Mouse (Mus musculus) layer of hippocampus, adult 18-20 months (tissue): Measurements from ENCODE around the gene Gpr157. TPM values are rescaled to one million over a fixed set of nuclear protein-coding genes. Genes with fewer than 3 reads are reported as not detected.
A peak's percentile ranks its signal among the peaks of the same experiment; 100 is the strongest.

Experiments
- DNase-seq, 2 experiments: peaks; one replicate each; pipeline ENCODE4 v3.0.0; 2022; ENCODE audit warnings: low spot score in 2 of 2
- total RNA-seq, 2 experiments: library from RNA; stranded (reverse); gene quantifications; 2 replicates each; pipeline ENCODE4 v1.2.3; 2021

Gpr157 gene
- total RNA-seq, 2 experiments from 2014 or later, result 1.2 to 1.5 TPM

DNA sequence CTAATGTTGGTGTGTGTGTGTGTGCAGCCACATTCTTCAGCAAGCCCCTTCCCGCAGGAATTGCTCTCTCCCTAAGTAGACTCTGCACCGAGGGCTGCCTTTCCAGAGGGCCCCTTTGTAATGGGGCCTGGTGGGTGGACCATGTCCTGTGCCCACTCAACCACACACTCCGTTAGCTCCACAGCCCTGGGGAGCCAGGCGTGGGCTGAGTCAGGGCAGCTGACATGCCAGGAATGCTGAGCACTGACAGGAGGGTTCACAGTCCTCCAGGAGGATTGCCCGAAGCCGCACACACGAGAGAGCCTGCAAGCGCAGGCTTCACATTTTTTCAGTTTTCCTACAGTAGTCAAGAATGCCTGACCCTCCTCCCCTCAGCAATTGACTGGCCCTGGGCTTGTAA, 17.0 kb upstream of the Gpr157 start:
- no peak for DNase-seq

DNA sequence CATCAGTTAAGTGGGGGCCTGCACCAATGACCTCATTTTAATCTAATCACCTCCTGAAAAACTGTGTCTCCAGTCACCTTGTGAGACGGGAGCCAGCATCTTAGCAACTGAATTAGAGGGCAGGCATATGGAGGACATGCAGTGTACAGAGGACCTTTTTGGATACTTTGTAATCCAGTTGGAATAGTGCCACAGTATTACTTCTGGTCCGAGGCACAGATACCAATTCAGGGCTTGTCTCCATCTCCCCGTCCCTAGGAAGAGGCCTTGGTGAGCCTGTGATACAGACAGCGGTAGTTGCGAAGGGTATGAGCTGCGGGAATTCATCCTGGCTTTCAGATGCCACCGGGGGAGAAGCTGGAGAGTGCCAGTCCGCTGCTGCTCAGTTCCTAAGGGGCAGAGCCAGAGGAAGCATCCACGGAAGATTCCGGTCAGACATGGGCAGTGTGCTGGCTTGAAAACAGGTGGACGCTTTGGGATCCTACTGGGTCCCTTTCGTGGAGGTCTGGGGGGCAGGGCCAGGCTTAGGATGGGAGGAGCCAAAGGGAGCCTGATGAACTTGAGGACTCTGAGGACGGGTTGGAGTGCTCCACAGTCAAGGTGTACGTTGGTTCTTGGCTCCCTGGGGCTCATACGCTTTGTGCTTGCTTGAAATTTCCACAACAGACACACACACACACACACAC, 14.6 kb upstream of the Gpr157 start:
- DNase-seq, result no peak

DNA sequence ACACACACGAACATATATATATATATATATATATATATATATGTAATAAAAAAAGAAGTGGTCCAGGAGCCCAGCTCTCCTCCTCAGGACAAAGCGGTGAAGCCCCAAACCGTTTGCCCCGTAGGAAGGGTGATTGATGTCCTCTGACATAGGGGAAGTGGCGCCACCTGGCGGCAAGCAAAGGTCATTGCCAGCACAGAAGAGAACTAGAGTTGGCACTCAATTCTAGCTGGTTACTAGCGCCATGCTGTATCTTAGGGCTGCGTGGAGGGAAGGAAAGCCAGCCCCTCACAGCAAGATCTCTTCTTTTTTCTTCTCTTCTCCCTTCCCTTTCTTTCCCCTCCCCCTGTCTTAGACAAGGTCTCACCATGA, 14.1 kb upstream of the Gpr157 start:
- DNase-seq, result no peak

DNA sequence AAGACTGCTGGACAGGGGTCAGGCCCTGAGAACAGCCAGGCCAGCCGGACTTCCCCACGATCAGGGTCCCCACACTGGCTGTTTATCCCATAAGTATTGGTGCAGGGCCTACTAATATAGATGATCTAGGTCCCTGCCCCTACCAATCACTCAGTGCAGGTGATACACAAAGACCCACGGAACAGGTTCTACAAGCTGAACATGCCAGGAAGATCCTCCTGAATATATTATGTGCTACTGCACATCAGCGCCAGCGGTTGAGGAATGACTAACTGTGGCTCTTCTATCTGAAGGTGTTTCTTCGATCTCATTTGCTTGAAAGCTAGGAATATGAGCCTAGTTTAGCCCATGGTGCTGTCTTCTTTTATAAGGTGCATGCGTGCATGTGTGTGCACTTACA, 11.8 kb upstream of the Gpr157 start:
- no peak for DNase-seq

DNA sequence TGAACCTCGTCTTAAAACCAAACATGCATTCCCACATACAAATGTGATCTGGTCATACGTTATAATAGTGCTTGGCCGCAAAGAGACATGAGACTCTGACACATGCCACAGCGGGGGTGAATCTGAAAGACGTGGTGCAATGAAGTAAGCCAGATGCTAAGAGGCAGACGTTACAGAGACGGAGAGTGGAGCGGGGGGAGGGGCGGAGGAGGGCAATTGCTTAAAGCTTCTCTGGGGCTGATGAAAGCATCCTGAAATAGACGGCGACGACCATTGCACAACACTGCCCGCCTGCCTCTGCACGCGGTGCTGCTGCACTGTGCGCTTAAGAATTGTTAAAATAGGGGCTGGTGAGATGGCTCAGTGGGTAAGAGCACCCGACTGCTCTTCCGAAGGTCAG, 11.0 kb upstream of the Gpr157 start:
- no peak for DNase-seq

DNA sequence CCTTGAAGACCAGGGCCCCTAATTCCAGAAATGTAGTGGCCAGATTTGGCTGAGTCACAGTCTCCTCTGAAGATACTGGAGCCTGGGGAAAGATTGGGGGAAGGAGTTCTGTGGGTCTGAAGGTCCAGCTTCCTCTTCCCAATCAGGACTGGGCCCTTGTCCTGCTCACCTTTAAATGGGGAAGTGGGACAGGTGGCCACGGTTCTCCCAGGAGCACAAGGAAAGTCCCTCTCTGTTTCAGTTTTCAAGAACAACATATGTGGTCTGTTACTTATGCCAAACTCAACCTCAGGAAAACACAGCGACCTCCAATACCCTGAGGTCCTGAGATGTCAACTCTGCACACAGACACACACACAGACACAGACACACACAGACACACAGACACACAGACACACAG, 8.5 kb upstream of the Gpr157 start:
- DNase-seq, result no peak

DNA sequence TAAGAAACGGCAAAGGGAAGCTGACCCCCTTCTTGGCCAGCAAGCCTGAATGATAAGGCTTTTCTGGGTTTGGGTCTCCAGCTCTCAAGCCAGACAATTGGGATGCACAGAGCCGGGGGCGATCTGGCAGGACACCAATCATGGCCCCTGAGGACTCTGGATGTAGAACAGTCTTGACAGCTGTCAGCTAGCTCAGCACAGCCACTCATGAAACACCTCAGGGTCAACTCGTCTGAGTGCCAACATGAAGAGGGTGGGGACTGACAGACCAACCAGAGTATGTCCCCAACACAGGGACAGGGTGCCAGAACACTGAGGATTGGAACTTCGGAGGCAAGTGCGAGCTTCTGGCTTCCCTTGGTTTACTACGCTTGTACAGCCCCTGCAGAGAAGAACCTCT, 7.9 kb upstream of the Gpr157 start:
- DNase-seq, result no peak

DNA sequence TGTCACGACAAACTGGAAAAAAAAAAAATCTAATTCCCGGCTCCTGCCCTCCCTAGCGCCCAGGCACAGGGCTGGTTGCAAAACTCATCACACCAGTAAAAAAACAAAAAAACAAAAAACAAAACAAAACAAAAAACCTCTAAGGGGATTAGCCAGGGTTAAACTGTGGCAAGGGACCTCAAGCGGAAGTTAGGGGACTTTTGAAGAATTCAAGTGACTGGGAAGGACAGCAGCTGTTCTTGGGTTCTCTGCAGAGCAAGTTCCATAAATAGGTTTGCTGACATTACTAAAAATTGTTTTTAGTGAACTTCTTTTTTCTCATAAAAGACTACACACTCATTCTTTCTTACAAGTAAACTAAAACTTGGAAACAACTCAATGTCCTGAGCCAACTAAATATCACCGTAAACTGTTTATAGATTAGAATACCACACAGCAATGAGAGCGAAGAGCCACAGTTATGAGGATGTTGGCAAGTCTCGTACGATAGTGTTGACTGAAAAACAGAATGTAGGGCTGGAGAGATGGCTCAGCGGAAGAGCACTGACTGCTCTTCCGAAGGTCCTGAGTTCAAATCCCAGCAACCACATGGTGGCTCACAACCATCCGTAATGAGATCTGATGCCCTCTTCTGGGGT, 6.7 kb upstream of the Gpr157 start:
- DNase-seq, result no peak

DNA sequence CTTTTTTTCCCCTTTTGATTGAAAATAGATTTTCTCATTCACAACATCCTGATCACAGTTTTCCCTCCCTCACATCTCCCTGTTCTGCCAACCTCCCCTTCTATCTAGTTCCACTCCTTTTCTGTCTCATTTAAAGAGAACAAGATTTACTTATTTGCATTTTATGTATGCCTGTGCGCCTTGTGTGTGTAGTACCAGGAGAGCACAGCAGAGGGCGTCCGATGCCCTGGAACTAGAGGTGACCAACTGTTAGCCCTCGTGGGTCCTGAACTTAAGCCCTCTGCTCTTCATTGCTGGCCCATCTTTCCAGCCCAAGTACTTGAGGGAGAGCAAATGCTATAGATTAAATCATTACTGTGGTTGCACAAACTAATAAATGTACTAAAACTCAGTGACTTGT, 1.8 kb upstream of the Gpr157 start:
- no peak for DNase-seq

DNA sequence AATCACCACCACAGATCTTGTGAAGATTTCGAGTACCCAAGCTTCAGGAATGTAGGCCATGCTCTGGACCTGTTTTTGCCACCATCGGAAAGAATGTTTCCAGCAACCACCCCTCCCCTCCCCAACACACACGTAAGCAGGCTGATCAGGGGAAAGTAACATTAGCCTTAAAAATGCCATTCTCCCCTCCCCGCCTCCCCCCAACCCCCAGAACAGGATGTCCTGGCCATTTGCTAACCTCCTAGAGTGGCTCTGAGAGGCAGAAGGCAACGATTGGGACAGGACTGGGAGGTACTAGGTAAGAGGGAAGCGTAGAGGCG, 364 bp upstream of the Gpr157 start:
- no peak for DNase-seq

DNA sequence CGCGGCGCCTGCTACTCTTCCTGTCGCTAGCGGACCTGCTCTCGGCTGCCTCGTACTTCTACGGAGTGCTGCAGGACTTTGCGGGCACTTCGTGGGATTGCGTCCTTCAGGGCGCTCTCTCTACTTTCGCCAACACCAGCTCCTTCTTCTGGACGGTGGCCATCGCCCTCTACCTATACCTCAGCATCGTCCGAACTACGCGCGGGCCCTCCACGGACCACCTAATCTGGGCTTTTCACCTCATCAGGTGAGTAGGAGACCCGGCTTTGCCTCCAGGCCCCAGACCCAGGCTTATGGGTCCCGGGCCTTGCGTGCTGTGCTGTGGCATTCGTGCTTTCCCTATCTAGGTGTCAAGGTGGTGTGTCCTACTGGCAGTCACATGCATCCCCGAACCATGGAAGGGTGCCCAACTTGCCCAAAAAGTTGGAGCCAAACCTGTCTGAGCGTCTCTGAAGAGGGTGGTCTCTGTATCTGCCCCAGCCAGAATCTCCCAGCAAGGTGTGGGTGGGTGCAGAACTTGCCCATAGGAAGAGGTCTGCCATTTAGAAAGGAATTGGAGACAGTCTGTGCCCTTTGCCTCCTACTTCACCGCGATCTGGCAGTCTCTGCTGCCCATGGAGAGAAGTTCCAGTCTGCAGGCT, 845 bp downstream of the Gpr157 start:
- DNase-seq, result no peak

DNA sequence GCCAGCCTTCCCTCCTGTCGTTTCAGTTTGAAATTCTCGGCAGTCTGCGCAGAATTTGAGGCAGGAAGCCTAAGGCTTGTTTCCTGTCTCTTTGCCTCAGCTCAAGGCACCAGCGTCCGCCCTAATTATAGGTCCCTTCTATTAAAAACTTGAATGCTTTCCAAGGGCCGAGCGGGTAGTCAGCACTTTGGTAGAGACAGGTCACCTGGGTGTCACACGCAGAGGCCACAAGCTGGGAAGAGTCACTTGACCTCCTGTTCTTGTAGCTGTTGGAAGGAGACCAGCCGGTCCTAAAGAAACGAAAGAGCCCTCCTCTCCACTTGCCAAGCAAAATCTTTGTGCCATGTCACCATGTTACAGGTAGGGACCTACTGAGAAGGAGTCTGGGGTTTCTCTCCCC, 2.0 kb downstream of the Gpr157 start:
- no peak for DNase-seq

DNA sequence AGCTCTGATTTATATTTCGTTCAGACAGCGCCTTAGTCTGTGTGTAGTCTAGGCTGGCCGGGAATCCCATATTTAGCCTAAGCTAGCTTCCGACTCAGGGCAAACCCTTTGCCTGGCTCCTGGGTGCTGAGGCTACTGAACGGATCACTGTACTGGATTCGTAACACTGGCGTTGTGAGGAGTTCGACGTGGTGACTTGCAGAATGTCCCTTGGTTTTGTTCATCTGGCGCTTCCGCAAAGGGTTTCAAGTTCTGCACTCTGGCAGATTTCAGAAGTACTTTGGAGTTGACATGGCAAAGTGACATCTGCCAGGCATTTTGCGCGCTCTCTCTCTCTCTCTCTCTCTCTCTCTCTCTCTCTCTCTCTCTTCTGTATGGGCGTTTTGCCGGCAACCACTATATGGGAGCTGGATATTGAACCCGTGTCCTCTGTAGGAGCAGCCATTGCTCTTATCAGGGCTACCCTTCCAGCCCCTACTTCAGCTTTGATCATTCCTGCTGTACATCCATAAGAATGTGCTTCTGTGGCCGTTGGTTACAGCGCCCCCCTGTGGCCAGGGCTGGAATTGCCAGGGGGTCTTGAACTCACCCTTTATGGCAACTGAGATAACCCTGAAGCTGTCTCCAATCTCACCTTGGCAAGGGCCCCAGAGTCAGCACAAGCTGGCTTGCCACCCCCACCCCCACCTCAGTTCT, 4.9 kb downstream of the Gpr157 start:
- no peak for DNase-seq

DNA sequence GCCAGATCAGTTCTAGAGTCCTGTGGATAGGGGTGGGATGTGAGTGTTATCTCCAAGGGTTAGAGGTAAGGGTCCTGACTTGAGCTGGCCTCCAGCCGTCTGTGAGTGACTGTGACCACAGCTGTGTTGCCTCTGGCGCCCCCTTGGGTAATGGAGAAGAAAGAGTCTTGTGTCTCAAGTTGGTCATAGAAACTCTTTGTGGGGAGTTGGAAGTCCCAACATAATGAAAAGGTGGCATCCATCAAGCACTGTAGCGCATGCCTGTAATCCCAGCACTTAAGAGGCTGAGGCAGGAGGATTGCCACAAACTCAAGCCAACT, 5.4 kb downstream of the Gpr157 start:
- no peak for DNase-seq

DNA sequence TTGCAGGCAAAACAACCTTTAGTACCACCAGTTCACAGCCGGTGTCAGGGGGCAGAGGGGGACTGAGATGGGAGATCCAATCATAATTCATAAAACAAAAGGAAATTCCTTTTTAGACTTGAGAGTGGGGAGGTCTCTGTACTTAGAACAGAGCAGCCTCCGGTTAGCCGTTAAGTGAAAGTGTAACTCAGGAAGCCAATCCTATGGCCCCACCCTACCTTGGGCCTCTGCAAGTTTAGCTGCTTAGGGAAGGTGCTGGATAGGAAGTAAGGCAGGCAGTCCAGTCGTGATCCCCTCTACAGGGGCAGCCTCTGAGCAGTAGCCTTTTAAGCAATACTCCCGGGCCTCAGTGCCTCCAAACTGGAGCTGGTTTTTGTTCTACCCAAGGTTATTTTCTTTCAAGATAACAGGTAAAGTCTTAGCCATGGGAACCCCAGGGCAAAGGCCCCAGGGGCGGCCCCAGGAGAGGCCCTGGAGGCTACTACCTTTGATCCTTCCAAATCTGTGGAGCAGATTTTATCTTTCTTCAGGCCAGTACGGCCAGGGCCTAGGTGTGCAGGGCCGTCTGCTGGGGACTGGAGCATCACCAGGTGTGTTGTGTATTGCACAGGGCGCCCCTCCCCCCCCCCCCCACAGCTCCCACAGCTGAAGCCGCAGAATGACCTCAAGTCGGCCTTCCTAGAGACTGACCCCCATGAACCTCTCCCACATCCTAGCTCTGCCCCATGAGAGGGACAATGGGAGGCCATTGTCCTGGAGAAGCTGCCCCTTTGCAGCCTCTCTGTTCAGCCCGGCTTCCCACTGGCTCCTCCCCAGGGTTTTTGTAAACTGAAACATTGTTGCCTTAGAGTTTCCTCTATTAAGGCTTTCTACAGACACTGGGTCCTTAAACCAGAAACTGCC, 6.6 kb downstream of the Gpr157 start:
- DNase-seq, result no peak

DNA sequence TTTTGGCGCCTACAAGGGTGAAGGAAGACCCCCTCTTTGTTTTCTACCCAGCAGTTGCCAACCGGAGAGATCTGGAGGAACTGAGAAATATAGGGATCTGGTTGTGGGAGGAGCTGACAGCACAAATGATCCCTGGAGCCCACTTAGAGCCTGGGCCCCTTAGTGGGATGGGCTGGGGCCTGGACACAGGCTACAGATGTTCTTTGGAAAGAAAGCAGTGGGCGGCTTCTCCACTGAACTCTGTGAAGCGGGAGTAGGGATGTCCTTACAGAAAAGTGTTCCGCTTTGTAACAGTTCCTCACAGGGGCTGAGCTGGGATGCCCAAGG, 7.3 kb downstream of the Gpr157 start:
- no peak for DNase-seq

DNA sequence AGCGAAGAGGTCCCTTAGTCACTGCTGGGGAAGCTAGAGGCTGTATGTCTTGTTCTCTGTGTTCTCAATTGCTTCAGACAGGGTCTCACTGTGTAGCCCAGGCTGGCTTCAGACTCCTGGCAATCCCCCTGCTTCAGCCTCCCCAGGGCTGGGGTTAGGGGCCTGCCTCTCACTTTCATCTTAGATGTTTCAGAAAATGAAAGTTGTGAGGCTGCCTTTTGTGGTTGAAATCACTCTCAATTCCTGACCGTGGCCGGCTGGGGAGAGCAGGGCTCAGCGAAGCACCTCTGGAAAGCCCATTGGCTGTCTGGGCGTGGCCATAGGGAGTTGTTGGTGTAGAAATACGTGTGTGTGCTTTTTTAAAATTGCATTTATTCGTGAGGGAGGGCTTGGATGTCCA, 9.1 kb downstream of the Gpr157 start:
- DNase-seq, result no peak

DNA sequence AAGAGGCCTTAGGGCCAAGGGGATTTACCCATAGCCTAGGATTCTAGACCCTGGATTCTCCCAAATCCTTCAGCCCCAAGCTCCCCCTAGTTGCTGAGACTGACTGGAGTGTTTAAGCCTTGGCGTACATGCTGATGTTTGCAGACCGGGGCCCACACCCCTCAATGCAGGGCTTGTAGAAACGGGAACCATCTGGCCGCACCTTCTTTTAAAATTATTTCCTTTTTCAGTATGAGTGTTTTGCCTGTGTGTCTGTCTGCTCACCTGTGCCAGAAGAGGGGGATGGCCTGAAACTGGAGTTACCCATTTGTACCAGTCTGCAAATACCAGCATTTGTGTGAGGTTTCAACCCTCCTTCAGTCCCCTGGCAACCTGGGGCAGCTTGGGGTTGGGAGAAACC, 10.7 kb downstream of the Gpr157 start:
- no peak for DNase-seq

DNA sequence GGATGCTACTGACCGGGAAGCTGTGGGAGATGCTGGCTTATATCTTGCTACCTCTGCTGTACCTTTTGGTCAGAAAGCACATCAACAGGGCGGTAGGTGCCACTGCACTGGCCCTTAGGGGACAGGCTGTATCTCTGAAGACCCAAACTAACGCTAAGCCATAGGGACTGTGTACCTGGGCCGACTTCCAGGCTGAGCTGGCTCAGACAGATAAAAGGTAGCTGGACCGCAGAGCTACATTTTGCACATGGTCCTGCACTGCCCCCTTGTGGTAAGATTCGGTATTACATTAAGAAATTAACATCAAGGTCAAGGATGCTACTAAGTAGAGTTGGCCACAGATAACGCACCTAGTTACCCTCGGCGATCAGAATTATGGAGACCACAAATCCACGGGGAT, 11.7 kb downstream of the Gpr157 start:
- DNase-seq, result peak in 1 of 2 experiments; percentile 89

DNA sequence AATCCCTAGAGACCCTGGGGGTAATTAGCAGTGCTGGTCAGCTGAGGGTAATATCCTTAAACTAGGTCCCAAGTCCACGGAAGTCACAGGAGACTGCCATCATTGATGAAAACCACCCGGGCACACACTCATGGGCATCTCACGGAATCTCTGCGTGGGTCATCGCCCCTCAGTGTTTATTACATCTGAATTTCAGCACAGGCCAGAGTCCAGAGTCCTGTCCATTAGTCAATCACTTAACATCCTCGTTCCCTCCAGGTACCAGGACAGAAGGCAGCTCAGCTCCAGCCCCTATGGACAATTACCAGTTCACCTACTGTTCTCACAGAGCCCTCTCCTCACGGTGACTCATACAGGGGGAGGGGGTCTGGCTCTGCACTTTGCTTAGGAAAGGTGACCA, 15.7 kb downstream of the Gpr157 start:
- DNase-seq, result no peak

DNA sequence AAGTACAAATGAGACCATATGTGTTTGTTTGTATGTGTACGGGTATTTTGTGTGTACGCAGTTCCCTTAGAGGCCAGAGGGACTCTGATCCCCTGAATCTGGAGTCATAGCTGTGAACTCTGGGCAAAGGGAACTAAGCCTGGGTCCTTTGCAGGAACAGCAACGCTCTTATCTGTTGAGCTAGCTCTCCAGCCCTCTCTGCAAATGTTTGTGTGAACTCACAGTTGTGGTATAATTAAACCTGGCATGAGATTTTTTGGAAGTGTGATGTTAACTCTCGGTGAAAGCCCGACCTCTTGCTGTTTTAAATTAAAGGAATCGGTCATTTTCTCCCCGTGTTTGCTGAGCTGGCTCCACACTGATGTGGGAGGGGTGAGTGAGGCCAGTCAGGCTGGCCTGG, 18.5 kb downstream of the Gpr157 start:
- DNase-seq, result no peak

DNA sequence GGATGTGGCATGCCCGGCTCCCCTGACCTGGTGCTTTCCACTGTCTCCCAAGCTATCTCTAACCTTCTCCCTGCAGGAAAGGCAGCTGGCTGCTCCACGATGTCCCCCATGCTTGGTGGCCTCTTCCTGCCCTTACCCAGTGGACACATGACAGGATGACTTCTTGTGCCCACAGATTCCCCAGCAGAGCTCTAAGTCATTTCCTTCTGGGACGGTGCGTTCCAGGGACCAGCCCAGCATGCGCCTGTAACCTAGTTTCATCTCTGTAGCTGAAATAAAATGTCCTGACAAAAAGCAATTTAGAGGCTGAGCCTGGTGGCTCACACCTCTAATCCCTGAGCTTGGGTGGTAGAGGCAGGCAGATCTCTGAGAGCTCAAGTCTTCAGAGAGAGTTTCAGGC, 19.5 kb downstream of the Gpr157 start:
- DNase-seq, result no peak
